Mouse (Mus musculus) CD4-positive helper T cell, adult 2 months (primary cell): Measurements from ENCODE around the gene Cstf3.
A peak's percentile ranks its signal among the peaks of the same experiment; 100 is the strongest.

Source experiments
- DNase-seq: peaks from one replicate; pipeline ENCODE4 v3.0.0-alpha.2; 2012; ENCODE audit warnings: low read depth, missing footprints, low spot score

Cstf3 gene

DNA sequence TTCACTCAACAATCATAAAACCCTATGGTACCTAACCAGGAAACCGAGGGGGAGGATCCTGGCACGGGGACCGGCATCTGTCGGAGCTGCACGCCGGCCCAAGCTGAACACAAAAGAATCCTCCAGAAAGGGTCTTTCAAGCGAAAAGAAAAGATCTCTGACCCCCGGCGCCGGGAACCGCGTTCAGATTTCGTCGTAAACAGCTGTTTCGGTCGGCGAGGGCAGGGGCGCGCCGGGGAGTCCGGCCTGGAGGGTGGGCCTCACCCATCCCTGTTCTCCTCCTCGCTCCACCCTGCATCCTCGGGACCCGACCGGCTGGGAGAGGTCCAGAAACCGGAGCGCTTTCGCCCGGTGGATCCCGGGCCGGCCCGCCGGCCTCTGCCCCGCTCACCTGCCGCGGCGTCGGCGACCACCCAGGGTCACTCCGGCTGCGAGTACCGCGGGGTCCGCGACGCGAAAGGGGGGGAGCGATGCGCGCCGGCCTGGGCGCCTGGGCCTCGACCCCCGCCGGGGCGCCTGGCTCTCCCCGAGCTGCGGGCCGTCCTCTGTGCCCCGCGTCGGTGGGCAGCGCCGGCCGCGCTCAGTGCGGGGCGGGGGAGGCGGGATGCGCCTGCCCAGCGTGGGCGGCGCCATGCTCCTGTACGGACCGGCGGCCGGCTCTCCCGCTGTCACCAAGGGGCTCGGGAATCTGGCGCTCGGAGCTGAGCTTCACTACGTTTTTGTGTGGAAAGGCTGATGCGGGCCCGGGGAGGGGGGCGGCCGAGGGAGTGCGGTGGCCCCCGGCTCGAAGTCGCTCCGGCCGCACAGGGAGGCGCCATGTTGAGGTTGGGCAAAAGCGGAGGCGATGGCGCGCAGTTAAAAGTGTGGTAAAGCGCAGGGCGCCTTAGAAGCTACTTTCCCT, 121.5 kb downstream of the Cstf3 start, which contains the start of gene Tcp11l1:
TSS of gene Tcp11l1 (minus strand) at position 585 of the 901 bp plus-strand sequence.
- DNase-seq = peak; percentile 11

DNA sequence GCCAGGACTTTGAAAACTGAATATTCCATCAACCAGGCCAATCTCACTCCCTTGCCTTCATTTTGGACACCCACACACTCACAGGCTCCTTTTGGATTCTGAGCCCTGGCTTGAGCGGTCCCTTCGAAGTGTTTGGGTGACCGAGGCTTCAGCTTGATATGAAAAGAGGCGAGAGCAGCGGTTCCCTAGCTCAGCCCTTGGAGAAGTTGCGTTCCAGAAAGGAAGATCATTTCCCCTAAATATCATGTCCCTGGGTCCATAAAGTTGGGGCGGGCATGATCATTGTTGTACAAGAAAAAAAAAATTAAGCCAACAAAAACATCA, 122.1 kb downstream of the Cstf3 start:
- DNase-seq = no peak

DNA sequence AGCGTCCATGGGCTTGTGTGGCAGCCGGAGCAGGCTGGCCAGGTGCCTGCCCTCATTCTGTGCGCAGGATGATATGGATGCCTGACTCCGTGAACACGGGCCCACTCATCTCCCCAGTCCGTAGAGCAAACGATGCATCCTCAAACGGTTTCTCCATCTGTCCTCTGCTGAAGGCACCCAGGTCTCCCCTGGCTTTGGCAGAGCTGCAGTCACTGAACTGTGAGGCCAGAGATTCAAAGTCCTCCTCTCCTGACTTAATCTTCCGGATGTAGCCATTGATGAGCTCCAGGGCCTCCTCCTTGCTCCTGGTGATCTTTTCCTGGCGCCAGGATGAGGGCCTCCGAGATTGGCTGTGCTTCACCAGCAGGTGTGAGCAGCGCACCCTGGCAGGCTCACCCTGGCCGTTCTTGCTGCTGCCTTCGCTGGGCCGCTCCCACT, 124.0 kb downstream of the Cstf3 start:
- no peak for DNase-seq
